Mouse (Mus musculus) hindbrain, embryonic 10.5 days (tissue): ENCODE measurements around the gene Gm44973. TPM values are rescaled to one million over a fixed set of nuclear protein-coding genes. Genes with fewer than 3 reads are reported as not detected.
"Not testable (repeated sequence)": the region's sequence is repeated elsewhere in the genome, so short reads cannot be mapped to it uniquely, and the experiment has no call there.

Source experiments
- DNase-seq: peaks from one replicate; pipeline ENCODE4 v3.0.0-alpha.2; 2017; ENCODE audit warnings: low spot score
- H3K27ac ChIP-seq: fragments of 300-500 bp; sonication (generic); 2 replicates; pipeline ENCODE4 v1.5.1; 2016; ENCODE audit warnings: mild to moderate bottlenecking, moderate library complexity
- H3K27me3 ChIP-seq: fragments of 300-500 bp; sonication (generic); 2 replicates; pipeline ENCODE4 v1.6.1; 2016; ENCODE audit warnings: mild to moderate bottlenecking; ENCODE audit not compliant: poor library complexity, insufficient read depth, severe bottlenecking
- H3K36me3 ChIP-seq: fragments of 300-500 bp; sonication (generic); 2 replicates; pipeline ENCODE4 v1.6.1; 2016; ENCODE audit warnings: mild to moderate bottlenecking, moderate library complexity
- H3K4me1 ChIP-seq: fragments of 300-500 bp; sonication (generic); replicated peaks from 2 replicates; pipeline ENCODE4 v1.6.1; 2016; ENCODE audit warnings: mild to moderate bottlenecking
- H3K4me3 ChIP-seq: fragments of 300-500 bp; sonication (generic); 2 replicates; pipeline ENCODE4 v1.5.1; 2016; ENCODE audit warnings: mild to moderate bottlenecking, moderate library complexity
- H3K9me3 ChIP-seq: fragments of 300-500 bp; sonication (generic); 2 replicates; pipeline ENCODE4 v1.6.1; 2016; ENCODE audit warnings: mild to moderate bottlenecking, moderate library complexity
- WGBS: fragments of 180-500 bp; shearing (Covaris S2); methylation state at CpG from one replicate; pipeline ENCODE4 v1.1.7; 2016; 5-methylcytosine and 5-hydroxymethylcytosine counted together
- polyA plus RNA-seq: library from polyadenylated mRNA; unstranded; fragments of >200 nt; fragmentation: Nextera tagmentation; extraction: Ambion mirVana; gene quantifications from 2 replicates; pipeline ENCODE4 v1.2.1, GENCODE M21; 2016

The Gm44973 gene
- polyA plus RNA-seq, 1 experiment from 2014 or later: not detected

- Histone ChIP-seq H3K27ac (peak overlapping the region; percentile 96), H3K4me1 (peaks cover 18% of the 10 kb centered on the region), H3K4me3 (peak overlapping the region; percentile 96), H3K36me3 (peaks cover 73% of the 10 kb centered on the region)
- not testable (repeated sequence) for H3K27me3 ChIP-seq, H3K9me3 ChIP-seq, DNase-seq
- WGBS: 60% methylated on average over 12 of the region's 13 CpGs
Measured at GRCm38 (mm10) chr7:5079365-5080009, 64.2 kb downstream of the Gm44973 start.

- under 1% methylated on average over 81 of the region's 81 CpGs for WGBS
- H3K4me3 ChIP-seq: peak within 1 kb of the TSS; percentile 96
- no peaks in the 10 kb centered on the region for H3K9me3 ChIP-seq
- H3K27ac ChIP-seq: peak within 1 kb of the TSS; percentile 96
- DNase-seq: peak; percentile 95
- H3K27me3 ChIP-seq: no peaks in the 10 kb centered on the region
- H3K36me3 ChIP-seq: peaks cover 73% of the 10 kb centered on the region
- peaks cover 18% of the 10 kb centered on the region for H3K4me1 ChIP-seq
Measured at GRCm38 (mm10) chr7:5080010-5080751, 64.9 kb downstream of the Gm44973 start, which contains the start of gene Epn1. Epn1 (plus strand) TSS chr7:5080235.

DNA sequence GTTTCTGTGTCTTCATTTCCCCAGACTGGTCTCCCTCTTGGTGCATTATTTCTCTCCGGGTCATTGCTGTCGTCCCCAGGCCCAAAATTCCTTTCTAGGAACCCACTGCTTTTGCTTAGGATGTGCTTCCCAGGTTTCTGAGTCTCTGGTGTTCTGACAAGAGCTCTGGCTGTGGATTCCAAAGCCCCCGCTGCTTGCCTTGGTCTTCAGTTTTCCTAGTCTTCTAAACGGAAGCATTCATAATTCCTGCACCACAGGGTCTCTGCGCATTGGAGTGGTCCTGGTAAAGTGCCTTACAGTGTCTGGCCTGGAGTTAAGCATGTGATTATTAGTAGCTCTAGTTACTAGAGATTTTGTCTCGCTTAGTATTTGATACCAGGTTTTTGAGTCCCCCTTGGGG is 65.5 kb downstream of the Gm44973 start:
- Histone ChIP-seq H3K36me3 (peaks cover 73% of the 10 kb centered on the region), H3K4me1 (peaks cover 18% of the 10 kb centered on the region), H3K27ac (peak overlapping the region; percentile 96), H3K9me3 (no peaks in the 10 kb centered on the region), H3K4me3 (peak overlapping the region; percentile 96), H3K27me3 (no peaks in the 10 kb centered on the region)
- 23% methylated on average over 6 of the region's 6 CpGs for WGBS
- peak; percentile 14 for DNase-seq

DNA sequence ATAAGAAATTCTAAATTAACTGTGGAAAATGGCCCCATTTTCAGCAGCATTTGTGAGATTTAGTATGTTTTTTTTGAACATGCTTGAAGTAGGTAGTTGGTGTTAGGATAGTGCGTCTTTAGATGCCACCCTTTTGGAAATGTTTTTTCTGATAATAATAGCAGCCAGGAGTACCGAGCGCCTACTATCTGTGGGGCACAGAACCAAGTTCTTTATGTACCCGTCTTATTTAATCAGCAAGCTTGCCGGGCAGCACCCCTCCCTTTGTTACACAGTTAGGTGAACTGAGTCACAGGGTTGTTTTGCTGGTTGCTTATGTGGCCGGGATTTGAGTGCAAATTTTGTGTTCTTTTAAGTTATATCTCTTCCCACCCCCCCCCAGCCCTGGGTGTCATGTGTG is 65.9 kb downstream of the Gm44973 start:
- peaks cover 74% of the 10 kb centered on the region for H3K36me3 ChIP-seq
- no peaks in the 10 kb centered on the region for H3K27me3 ChIP-seq
- H3K4me1 ChIP-seq: peaks cover 18% of the 10 kb centered on the region
- no peak for DNase-seq
- H3K4me3 ChIP-seq: peak overlapping the region; percentile 96
- H3K9me3 ChIP-seq: no peaks in the 10 kb centered on the region
- H3K27ac ChIP-seq: 0 out of 2 replicates have a peak overlapping the region, but pooled peaks have one; percentile 96
- WGBS: 79% methylated on average over 6 of the region's 6 CpGs

- H3K27me3 ChIP-seq: no peaks in the 10 kb centered on the region
- H3K27ac ChIP-seq: no peak overlapping the region
- H3K36me3 ChIP-seq: peaks cover 73% of the 10 kb centered on the region
- no peak overlapping the region; the same call in none of the 2 replicates for H3K4me3 ChIP-seq
- peaks cover 18% of the 10 kb centered on the region for H3K4me1 ChIP-seq
- 97% methylated on average over 2 of the region's 2 CpGs for WGBS
- no peak for DNase-seq
- no peaks in the 10 kb centered on the region for H3K9me3 ChIP-seq
Measured at GRCm38 (mm10) chr7:5081939-5082338, 66.6 kb downstream of the Gm44973 start.

Other genes with a start within 250 kb of the Gm44973 start
- not detected in 2 replicates for gene Fam71e2, start 244.2 kb upstream of the Gm44973 start, polyA plus RNA-seq
- gene Il11, start 232.6 kb upstream of the Gm44973 start, polyA plus RNA-seq: 0.44 and 0.96 TPM in 2 replicates
- gene Tmem190, start 232.6 kb upstream of the Gm44973 start, polyA plus RNA-seq: 0.30 TPM in 1 of 2 replicates, not detected in the other
- 2.6 and 4.3 TPM in 2 replicates for gene Tmem238, start 225.8 kb upstream of the Gm44973 start, polyA plus RNA-seq
- gene Rpl28, start 222.6 kb upstream of the Gm44973 start, polyA plus RNA-seq: 378 and 382 TPM in 2 replicates
- gene Ube2s, start 202.9 kb upstream of the Gm44973 start, polyA plus RNA-seq: 414 and 452 TPM in 2 replicates
- 0.68 and 1.8 TPM in 2 replicates for gene Shisa7, start 170.8 kb upstream of the Gm44973 start, polyA plus RNA-seq
- gene Isoc2b, start 145.2 kb upstream of the Gm44973 start, polyA plus RNA-seq: 2.6 and 3.3 TPM in 2 replicates
- 0.73 and 0.82 TPM in 2 replicates for gene Isoc2a, start 138.3 kb upstream of the Gm44973 start, polyA plus RNA-seq
- not detected in 2 replicates for gene Gm36210, start 109.0 kb upstream of the Gm44973 start, polyA plus RNA-seq
- 5.3 and 6.5 TPM in 2 replicates for gene Zfp628, start 100.3 kb upstream of the Gm44973 start, polyA plus RNA-seq
- gene Nat14, start 93.5 kb upstream of the Gm44973 start, polyA plus RNA-seq: 5.2 and 9.6 TPM in 2 replicates
- 1.0 and 1.7 TPM in 2 replicates for gene Ssc5d, start 89.7 kb upstream of the Gm44973 start, polyA plus RNA-seq
- not detected in 2 replicates for gene Sbk2, start 51.1 kb upstream of the Gm44973 start, polyA plus RNA-seq
- gene Sbk3, start 44.3 kb upstream of the Gm44973 start, polyA plus RNA-seq: 0.10 TPM in 1 of 2 replicates, not detected in the other
- gene Zfp579, start 19.3 kb upstream of the Gm44973 start, polyA plus RNA-seq: 31.8 and 43.1 TPM in 2 replicates
- gene Zfp524, start 1.1 kb upstream of the Gm44973 start, polyA plus RNA-seq: 9.7 and 9.9 TPM in 2 replicates
- gene Fiz1, start 799 bp upstream of the Gm44973 start, polyA plus RNA-seq: 55.2 and 65.1 TPM in 2 replicates
- gene Zfp865, start 4.9 kb downstream of the Gm44973 start, polyA plus RNA-seq: 6.5 and 9.0 TPM in 2 replicates
- 5.4 and 7.9 TPM in 2 replicates for gene Ccdc106, start 5.1 kb downstream of the Gm44973 start, polyA plus RNA-seq
- gene 4632433K11Rik, start 18.6 kb downstream of the Gm44973 start, polyA plus RNA-seq: 0.34 TPM in 1 of 2 replicates, not detected in the other
- 3.3 and 3.9 TPM in 2 replicates for gene Zfp784, start 22.9 kb downstream of the Gm44973 start, polyA plus RNA-seq
- 37.7 and 53.4 TPM in 2 replicates for gene Zfp580, start 36.0 kb downstream of the Gm44973 start, polyA plus RNA-seq
- 179 and 180 TPM in 2 replicates for gene U2af2, start 46.6 kb downstream of the Gm44973 start, polyA plus RNA-seq
- 61.3 and 76.8 TPM in 2 replicates for gene Epn1, start 64.7 kb downstream of the Gm44973 start, polyA plus RNA-seq
- not detected in 2 replicates for gene Rfpl4, start 101.5 kb downstream of the Gm44973 start, polyA plus RNA-seq
- 0.32 and 0.69 TPM in 2 replicates for gene Rasl2-9, start 110.5 kb downstream of the Gm44973 start, polyA plus RNA-seq
- not detected in 2 replicates for gene Vmn1r55, start 134.2 kb downstream of the Gm44973 start, polyA plus RNA-seq
- not detected in 2 replicates for gene Vmn1r56, start 181.3 kb downstream of the Gm44973 start, polyA plus RNA-seq
- not detected in 2 replicates for gene Vmn1r57, start 203.0 kb downstream of the Gm44973 start, polyA plus RNA-seq